Mouse (Mus musculus) embryonic facial prominence, embryonic 11.5 days (tissue): Measurements from ENCODE around the gene Acap2. TPM values are rescaled to one million over a fixed set of nuclear protein-coding genes. Genes with fewer than 3 reads are reported as not detected.

Source experiments
- ATAC-seq: fragments of 200-750 bp; cut with Nextera tagmentation; replicated peaks from 2 replicates; pipeline ENCODE4 v1.8.0; 2017; ENCODE audit warnings: low read depth; ENCODE audit not compliant: insufficient number of reproducible peaks, low FRiP score, low TSS enrichment
- DNase-seq: peaks from one replicate; pipeline ENCODE4 v3.0.0-alpha.2; 2015; ENCODE audit warnings: low spot score
- H3K27ac ChIP-seq: fragments of 300-500 bp; sonication (generic); replicated peaks from 2 replicates; pipeline ENCODE4 v1.5.1; 2014; ENCODE audit warnings: mild to moderate bottlenecking, low read depth, low read length, control low read depth
- H3K27me3 ChIP-seq: fragments of 300-500 bp; sonication (generic); 2 replicates; pipeline ENCODE4 v1.6.1; 2014; ENCODE audit warnings: mild to moderate bottlenecking, low read length, moderate library complexity, mixed read lengths; ENCODE audit not compliant: control insufficient read depth, insufficient read depth
- H3K36me3 ChIP-seq: fragments of 300-500 bp; sonication (generic); replicated peaks from 2 replicates; pipeline ENCODE4 v1.6.1; 2014; ENCODE audit warnings: low read depth, mild to moderate bottlenecking, low read length, moderate library complexity, mixed read lengths; ENCODE audit not compliant: control insufficient read depth, insufficient read depth
- H3K4me1 ChIP-seq: fragments of 300-500 bp; sonication (generic); 2 replicates; pipeline ENCODE4 v1.6.1; 2014; ENCODE audit warnings: low read length, mixed read lengths; ENCODE audit not compliant: control insufficient read depth, insufficient read depth
- H3K4me2 ChIP-seq: fragments of 300-500 bp; sonication (generic); 2 replicates; pipeline ENCODE4 v1.6.1; 2014; ENCODE audit warnings: low read depth, mild to moderate bottlenecking, control low read depth, low read length, moderate library complexity
- H3K4me3 ChIP-seq: fragments of 300-500 bp; sonication (generic); 2 replicates; pipeline ENCODE4 v1.5.1; 2014; ENCODE audit warnings: low read depth, low read length, control low read depth
- H3K9ac ChIP-seq: fragments of 300-500 bp; sonication (generic); replicated peaks from 2 replicates; pipeline ENCODE4 v1.6.1; 2014; ENCODE audit warnings: mild to moderate bottlenecking, control low read depth, low read length
- H3K9me3 ChIP-seq: fragments of 300-500 bp; sonication (generic); replicated peaks from 2 replicates; pipeline ENCODE4 v1.6.1; 2016; ENCODE audit warnings: mild to moderate bottlenecking, low read length, inconsistent platforms, mixed read lengths; ENCODE audit not compliant: control insufficient read depth
- WGBS: fragments of 180-500 bp; shearing (Covaris S2); extraction: QIAGEN DNeasy Blood & Tissue Kit; methylation state at CpG from one replicate; pipeline ENCODE4 v1.1.7; 2014; 5-methylcytosine and 5-hydroxymethylcytosine counted together
- polyA plus RNA-seq: library from polyadenylated mRNA; unstranded; fragments of >200 nt; fragmentation: Nextera tagmentation; extraction: Ambion mirVana; gene quantifications from 2 replicates; pipeline ENCODE4 v1.2.1, GENCODE M21; 2014

Gene Acap2
- polyA plus RNA-seq, 1 experiment from 2014 or later = 25.4 TPM

DNA sequence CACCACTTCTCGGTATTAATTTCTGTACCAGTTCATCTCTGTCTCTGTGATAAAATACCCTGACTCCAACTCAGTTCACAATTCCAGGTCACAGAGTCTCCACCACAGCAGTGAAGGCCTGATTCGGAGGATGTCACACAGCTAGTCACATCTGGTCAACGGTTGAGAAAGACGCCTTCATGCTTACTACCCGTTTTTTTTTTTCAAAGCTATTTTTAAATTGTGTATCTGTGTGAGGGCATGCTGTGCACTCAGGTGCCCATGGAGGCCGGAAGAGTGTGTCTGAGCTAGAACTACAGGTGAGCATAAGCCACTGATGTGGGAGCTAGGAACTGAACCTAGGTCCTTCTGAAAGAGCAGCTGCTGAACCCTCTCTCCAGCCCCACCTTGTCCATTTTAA lies 136.3 kb downstream of the Acap2 start:
- H3K36me3 ChIP-seq = no peaks in the 10 kb centered on the region
- no peak overlapping the region for H3K27ac ChIP-seq
- no peaks in the 10 kb centered on the region for H3K27me3 ChIP-seq
- H3K4me3 ChIP-seq = no peak overlapping the region
- 91% methylated on average over 6 of the region's 6 CpGs for WGBS
- no peak overlapping the region for H3K4me2 ChIP-seq
- H3K9ac ChIP-seq = no peak overlapping the region
- ATAC-seq (no peak), DNase-seq (no peak)
- H3K4me1 ChIP-seq = no peaks in the 10 kb centered on the region
- H3K9me3 ChIP-seq = no peaks in the 10 kb centered on the region

DNA sequence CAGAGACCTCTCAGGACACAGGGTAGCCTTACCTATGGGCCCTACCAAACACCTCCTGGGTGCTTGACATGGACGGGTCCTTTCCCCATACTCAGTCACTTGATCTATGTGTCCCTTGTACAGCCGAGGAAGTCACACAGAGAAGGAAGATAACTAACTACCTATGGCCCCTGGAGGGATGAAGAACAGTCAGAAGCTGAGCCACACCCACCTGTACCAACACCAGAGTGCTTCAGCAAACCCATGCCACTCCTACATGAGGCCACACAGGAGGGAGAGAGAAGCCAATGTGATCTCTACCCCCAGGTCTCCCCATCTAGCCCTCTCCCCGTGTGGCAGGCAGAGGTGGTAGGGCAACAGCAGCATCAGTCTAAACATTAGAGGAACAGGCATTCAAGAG lies 138.1 kb downstream of the Acap2 start:
- WGBS = 71% methylated on average over 3 of the region's 3 CpGs
- Histone ChIP-seq H3K4me2 (no peak overlapping the region), H3K9ac (no peak overlapping the region), H3K27me3 (no peaks in the 10 kb centered on the region), H3K36me3 (no peaks in the 10 kb centered on the region), H3K27ac (no peak overlapping the region), H3K9me3 (no peaks in the 10 kb centered on the region), H3K4me1 (no peaks in the 10 kb centered on the region), H3K4me3 (no peak overlapping the region)
- DNase-seq = no peak
- ATAC-seq = no peak

DNA sequence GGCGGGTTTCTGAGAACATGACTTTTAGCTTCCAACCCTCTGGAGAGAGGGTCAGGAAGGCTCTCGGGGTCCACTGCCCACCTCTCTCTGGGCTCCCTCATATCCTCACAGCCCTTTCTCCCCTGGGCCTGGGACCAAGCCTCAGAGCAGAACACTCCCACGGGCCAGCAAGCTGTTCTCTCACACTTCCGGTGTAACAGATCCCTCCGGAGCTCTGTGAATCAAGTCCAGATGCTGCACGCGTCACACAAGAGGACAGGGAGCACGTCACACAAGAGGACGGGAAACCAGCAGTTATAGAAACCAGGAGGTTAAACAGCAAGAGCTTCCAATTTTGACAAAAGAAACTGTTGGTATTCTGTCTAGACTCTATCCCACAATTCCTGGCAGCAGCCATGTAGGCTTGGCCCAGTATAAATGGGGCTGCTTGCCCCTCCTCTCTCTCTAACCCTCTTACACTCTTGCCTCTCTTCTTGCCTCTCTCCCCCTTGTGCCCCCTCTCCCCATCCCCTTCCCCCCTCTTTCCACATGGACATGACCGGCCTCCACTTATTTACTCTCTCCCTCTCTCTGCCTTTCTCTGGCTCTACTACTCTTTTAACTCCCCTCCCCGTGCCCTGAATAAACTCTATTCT lies 139.7 kb downstream of the Acap2 start:
- Histone ChIP-seq H3K27me3 (no peaks in the 10 kb centered on the region), H3K4me3 (no peak overlapping the region), H3K4me2 (no peak overlapping the region), H3K9ac (no peak overlapping the region), H3K9me3 (no peaks in the 10 kb centered on the region), H3K27ac (no peak overlapping the region; the same call in 1 of the 2 replicates), H3K36me3 (no peaks in the 10 kb centered on the region), H3K4me1 (no peaks in the 10 kb centered on the region)
- ATAC-seq = peak; percentile 61; the same call in 1 of the 2 replicates
- peak; percentile 82 for DNase-seq
- 49% methylated on average over 11 of the region's 11 CpGs for WGBS

DNA sequence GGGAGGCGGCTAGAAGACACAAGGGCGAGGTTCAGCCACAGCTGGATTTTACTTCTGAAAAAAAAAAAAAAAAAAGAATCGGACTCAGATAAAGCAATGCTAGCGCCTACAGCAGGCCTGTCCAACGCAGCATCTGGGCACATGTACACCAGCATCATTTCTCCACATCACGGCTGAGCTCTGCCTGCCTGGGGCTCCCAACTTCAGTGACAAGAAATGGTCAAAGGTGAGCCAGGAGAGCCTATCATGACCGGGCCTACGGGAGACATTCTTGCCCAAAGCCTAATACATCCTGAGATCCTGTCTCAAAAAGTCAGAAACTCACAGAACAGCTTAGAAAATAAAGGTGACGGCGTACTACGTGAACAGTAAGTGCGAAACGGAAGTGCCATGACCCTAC lies 140.3 kb downstream of the Acap2 start:
- H3K9ac ChIP-seq = no peak overlapping the region
- DNase-seq = no peak
- no peaks in the 10 kb centered on the region for H3K36me3 ChIP-seq
- no peaks in the 10 kb centered on the region for H3K4me1 ChIP-seq
- H3K27me3 ChIP-seq = no peaks in the 10 kb centered on the region
- ATAC-seq = 0 out of 2 replicates have a peak, but pooled peaks have one; percentile 21
- 88% methylated on average over 13 of the region's 13 CpGs for WGBS
- H3K9me3 ChIP-seq = no peaks in the 10 kb centered on the region
- no peak overlapping the region for H3K27ac ChIP-seq
- no peak overlapping the region for H3K4me2 ChIP-seq
- H3K4me3 ChIP-seq = no peak overlapping the region

DNA sequence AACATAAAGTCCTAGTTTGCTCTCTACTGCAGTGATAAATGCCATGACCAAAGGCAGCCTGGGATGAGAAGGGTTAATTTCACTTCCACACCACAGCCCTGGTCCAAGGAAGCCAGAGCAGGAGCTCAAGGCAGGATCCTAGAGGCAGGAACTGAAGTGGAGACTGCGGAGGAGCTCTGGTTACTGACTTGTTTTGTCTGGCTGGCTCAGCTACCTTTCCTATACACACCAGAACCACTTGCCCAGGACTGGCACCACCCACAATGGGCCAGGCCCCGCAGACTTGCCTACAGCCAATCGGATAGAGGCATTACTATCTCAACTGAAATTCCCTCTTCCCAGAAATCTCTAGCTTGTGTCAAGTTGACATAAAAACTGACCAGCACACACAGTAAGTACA lies 140.8 kb downstream of the Acap2 start:
- Histone ChIP-seq H3K27ac (no peak overlapping the region), H3K27me3 (no peaks in the 10 kb centered on the region), H3K36me3 (no peaks in the 10 kb centered on the region), H3K4me2 (no peak overlapping the region), H3K9me3 (no peaks in the 10 kb centered on the region), H3K4me1 (no peaks in the 10 kb centered on the region), H3K4me3 (no peak overlapping the region), H3K9ac (no peak overlapping the region)
- no peak for DNase-seq
- ATAC-seq = no peak
- 100% methylated on average over 3 of the region's 3 CpGs for WGBS

DNA sequence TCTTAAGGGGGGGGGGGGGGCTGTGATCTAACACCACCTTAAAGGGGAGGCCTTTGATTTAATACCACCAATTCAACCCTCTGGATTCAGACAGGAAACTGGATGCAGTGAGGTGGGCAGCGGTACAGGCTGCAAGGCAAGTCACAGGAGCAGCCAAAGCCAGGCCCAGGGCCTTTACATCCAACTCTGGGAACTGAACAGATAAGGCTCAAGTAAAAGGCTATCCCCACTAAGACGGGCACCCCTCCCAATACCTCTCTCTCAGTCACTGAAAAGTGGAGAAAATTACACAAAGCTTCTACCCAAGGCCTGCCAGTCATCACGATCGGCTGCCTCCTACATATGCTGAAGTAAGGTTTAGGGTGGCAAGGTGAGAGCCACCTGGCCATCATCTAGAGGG lies 141.3 kb downstream of the Acap2 start:
- H3K9ac ChIP-seq = no peak overlapping the region
- H3K36me3 ChIP-seq = no peaks in the 10 kb centered on the region
- no peak overlapping the region for H3K4me2 ChIP-seq
- WGBS = 90% methylated on average over 4 of the region's 4 CpGs
- H3K9me3 ChIP-seq = no peaks in the 10 kb centered on the region
- H3K4me3 ChIP-seq = no peak overlapping the region
- DNase-seq = no peak
- H3K27me3 ChIP-seq = no peaks in the 10 kb centered on the region
- ATAC-seq = no peak
- no peak overlapping the region for H3K27ac ChIP-seq
- H3K4me1 ChIP-seq = no peaks in the 10 kb centered on the region

DNA sequence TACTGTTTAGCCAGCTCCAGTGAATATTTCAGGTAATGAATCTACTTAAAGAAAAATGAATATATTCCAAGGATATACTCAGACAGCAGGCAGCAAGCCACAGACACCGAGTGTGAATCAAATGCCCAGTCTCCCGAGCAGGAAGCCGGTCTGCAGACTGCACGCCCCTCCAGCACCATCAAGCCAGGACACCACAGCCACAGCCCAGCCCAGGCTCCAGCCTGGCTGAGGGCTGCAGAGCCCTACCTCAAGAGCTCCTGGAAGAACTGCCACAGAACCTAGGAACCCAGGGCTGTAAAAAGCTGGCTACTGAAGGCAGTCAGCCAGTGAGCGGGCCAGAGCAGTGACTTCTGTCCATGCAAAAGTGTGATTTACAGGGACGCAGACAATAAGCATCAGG lies 148.2 kb downstream of the Acap2 start:
- H3K27me3 ChIP-seq = no peaks in the 10 kb centered on the region
- no peaks in the 10 kb centered on the region for H3K9me3 ChIP-seq
- H3K4me1 ChIP-seq = no peaks in the 10 kb centered on the region
- H3K4me2 ChIP-seq = no peak overlapping the region
- H3K4me3 ChIP-seq = no peak overlapping the region
- no peak overlapping the region for H3K27ac ChIP-seq
- ATAC-seq (no peak), DNase-seq (no peak)
- WGBS = 81% methylated on average over 6 of the region's 6 CpGs
- H3K9ac ChIP-seq = no peak overlapping the region; the same call in 1 of the 2 replicates
- no peaks in the 10 kb centered on the region for H3K36me3 ChIP-seq

DNA sequence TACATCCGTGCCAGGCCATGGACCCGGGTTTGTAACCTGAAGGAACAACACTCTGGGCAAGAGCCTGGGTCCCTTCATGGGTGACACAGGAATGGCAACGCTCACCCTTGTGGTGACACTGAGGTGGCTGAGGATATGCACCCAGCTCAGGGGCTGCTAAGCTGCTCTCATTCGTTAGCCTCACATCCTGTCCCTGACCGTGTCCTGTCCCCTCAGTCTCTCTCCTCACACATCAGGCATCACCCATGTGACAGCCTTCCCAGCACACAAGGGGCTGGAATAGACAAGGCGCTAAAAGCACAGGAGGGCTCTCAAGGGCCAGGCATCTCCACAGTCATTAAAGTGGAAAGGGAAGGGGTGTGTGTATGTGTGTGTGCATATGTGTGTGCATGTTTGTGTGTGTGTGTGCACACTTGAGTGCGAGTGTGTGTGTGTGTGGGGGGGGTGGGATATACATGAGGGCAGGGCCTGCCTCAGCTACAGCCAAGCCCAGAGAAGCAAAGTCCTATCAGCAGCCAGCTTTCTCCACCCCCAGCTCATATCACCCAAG lies 148.8 kb downstream of the Acap2 start:
- Histone ChIP-seq H3K4me3 (no peak overlapping the region), H3K27ac (no peak overlapping the region), H3K36me3 (no peaks in the 10 kb centered on the region), H3K4me2 (no peak overlapping the region), H3K4me1 (no peaks in the 10 kb centered on the region), H3K9me3 (no peaks in the 10 kb centered on the region), H3K9ac (no peak overlapping the region; the same call in 1 of the 2 replicates), H3K27me3 (no peaks in the 10 kb centered on the region)
- 73% methylated on average over 7 of the region's 7 CpGs for WGBS
- no peak; the same call in 1 of the 2 replicates for ATAC-seq
- no peak for DNase-seq
